Mouse (Mus musculus) hindbrain, embryonic 10.5 days (tissue): Measurements from ENCODE around the gene Plppr3. TPM values are rescaled to one million over a fixed set of nuclear protein-coding genes. Genes with fewer than 3 reads are reported as not detected.
A peak's percentile ranks its signal among the peaks of the same experiment; 100 is the strongest.

Experiments used
- DNase-seq: peaks from one replicate; pipeline ENCODE4 v3.0.0-alpha.2; 2017; ENCODE audit warnings: low spot score
- H3K27ac ChIP-seq: fragments of 300-500 bp; sonication (generic); 2 replicates; pipeline ENCODE4 v1.5.1; 2016; ENCODE audit warnings: mild to moderate bottlenecking, moderate library complexity
- H3K27me3 ChIP-seq: fragments of 300-500 bp; sonication (generic); 2 replicates; pipeline ENCODE4 v1.6.1; 2016; ENCODE audit warnings: mild to moderate bottlenecking; ENCODE audit not compliant: poor library complexity, insufficient read depth, severe bottlenecking
- H3K36me3 ChIP-seq: fragments of 300-500 bp; sonication (generic); 2 replicates; pipeline ENCODE4 v1.6.1; 2016; ENCODE audit warnings: mild to moderate bottlenecking, moderate library complexity
- H3K4me1 ChIP-seq: fragments of 300-500 bp; sonication (generic); replicated peaks from 2 replicates; pipeline ENCODE4 v1.6.1; 2016; ENCODE audit warnings: mild to moderate bottlenecking
- H3K4me3 ChIP-seq: fragments of 300-500 bp; sonication (generic); 2 replicates; pipeline ENCODE4 v1.5.1; 2016; ENCODE audit warnings: mild to moderate bottlenecking, moderate library complexity
- H3K9me3 ChIP-seq: fragments of 300-500 bp; sonication (generic); 2 replicates; pipeline ENCODE4 v1.6.1; 2016; ENCODE audit warnings: mild to moderate bottlenecking, moderate library complexity
- WGBS: fragments of 180-500 bp; shearing (Covaris S2); methylation state at CpG from one replicate; pipeline ENCODE4 v1.1.7; 2016; 5-methylcytosine and 5-hydroxymethylcytosine counted together
- polyA plus RNA-seq: library from polyadenylated mRNA; unstranded; fragments of >200 nt; fragmentation: Nextera tagmentation; extraction: Ambion mirVana; gene quantifications from 2 replicates; pipeline ENCODE4 v1.2.1, GENCODE M21; 2016

The Plppr3 gene
- polyA plus RNA-seq, 1 experiment from 2014 or later: 205 TPM

GRCm38 (mm10) chr10:79815671-79816494 lies 58.6 kb downstream of the Plppr3 start:
- Histone ChIP-seq H3K36me3 (peaks cover 92% of the 10 kb centered on the region), H3K27ac (no peak overlapping the region)
- 88% methylated on average over 12 of the region's 12 CpGs for WGBS

GRCm38 (mm10) chr10:79814271-79814842 lies 60.1 kb downstream of the Plppr3 start:
- no peak overlapping the region for H3K27ac ChIP-seq
- peaks cover 90% of the 10 kb centered on the region for H3K36me3 ChIP-seq

More at GRCm38 (mm10) chr10:79815671-79816494, 58.6 kb downstream of the Plppr3 start:
- no peaks in the 10 kb centered on the region for H3K9me3 ChIP-seq
- DNase-seq: no peak
- H3K4me1 ChIP-seq: peaks cover 21% of the 10 kb centered on the region
- H3K27me3 ChIP-seq: no peaks in the 10 kb centered on the region
- H3K4me3 ChIP-seq: no peak overlapping the region

GRCm38 (mm10) chr10:79811736-79812637 lies 62.4 kb downstream of the Plppr3 start:
- WGBS: 29% methylated on average over 15 of the region's 15 CpGs
- peaks cover 93% of the 10 kb centered on the region for H3K36me3 ChIP-seq
- peak overlapping the region; percentile 64; the same call in 1 of the 2 replicates for H3K27ac ChIP-seq
- 0 out of 2 replicates have a peak overlapping the region, but pooled peaks have one; percentile 0 for H3K4me3 ChIP-seq
- H3K4me1 ChIP-seq: peaks cover 17% of the 10 kb centered on the region
- H3K27me3 ChIP-seq: no peaks in the 10 kb centered on the region
- peak; percentile 87 for DNase-seq
- H3K9me3 ChIP-seq: no peaks in the 10 kb centered on the region

More at GRCm38 (mm10) chr10:79814271-79814842, 60.1 kb downstream of the Plppr3 start:
- Histone ChIP-seq H3K4me1 (peaks cover 15% of the 10 kb centered on the region), H3K9me3 (no peaks in the 10 kb centered on the region), H3K4me3 (no peak overlapping the region), H3K27me3 (no peaks in the 10 kb centered on the region)
- no peak for DNase-seq
- 89% methylated on average over 5 of the region's 5 CpGs for WGBS

Other genes with a start within 250 kb of the Plppr3 start
- gene Shc2, start 236.7 kb downstream of the Plppr3 start, polyA plus RNA-seq: 20.5 and 22.6 TPM in 2 replicates
- gene Odf3l2, start 228.9 kb downstream of the Plppr3 start, polyA plus RNA-seq: not detected in 2 replicates
- 1.4 and 1.5 TPM in 2 replicates for gene Madcam1, start 210.1 kb downstream of the Plppr3 start, polyA plus RNA-seq
- 66.0 and 76.6 TPM in 2 replicates for gene Tpgs1, start 205.3 kb downstream of the Plppr3 start, polyA plus RNA-seq
- gene Cdc34, start 192.4 kb downstream of the Plppr3 start, polyA plus RNA-seq: 243 and 244 TPM in 2 replicates
- gene Gzmm, start 185.6 kb downstream of the Plppr3 start, polyA plus RNA-seq: 0.75 and 1.2 TPM in 2 replicates
- 657 and 686 TPM in 2 replicates for gene Bsg, start 170.1 kb downstream of the Plppr3 start, polyA plus RNA-seq
- 0.08 and 0.11 TPM in 2 replicates for gene Hcn2, start 158.0 kb downstream of the Plppr3 start, polyA plus RNA-seq
- 47.3 and 51.6 TPM in 2 replicates for gene Polrmt, start 128.1 kb downstream of the Plppr3 start, polyA plus RNA-seq
- 0.12 and 0.55 TPM in 2 replicates for gene Fgf22, start 119.6 kb downstream of the Plppr3 start, polyA plus RNA-seq
- gene Rnf126, start 107.7 kb downstream of the Plppr3 start, polyA plus RNA-seq: 124 and 136 TPM in 2 replicates
- 1.7 and 1.8 TPM in 2 replicates for gene Fstl3, start 97.4 kb downstream of the Plppr3 start, polyA plus RNA-seq
- gene Prss57, start 83.7 kb downstream of the Plppr3 start, polyA plus RNA-seq: 0.10 TPM in 1 of 2 replicates, not detected in the other
- gene Palm, start 81.1 kb downstream of the Plppr3 start, polyA plus RNA-seq: 142 and 175 TPM in 2 replicates
- 1.0 and 2.4 TPM in 2 replicates for gene Misp, start 53.6 kb downstream of the Plppr3 start, polyA plus RNA-seq
- 288 and 338 TPM in 2 replicates for gene Ptbp1, start 20.2 kb downstream of the Plppr3 start, polyA plus RNA-seq
- gene Prtn3, start 158 bp downstream of the Plppr3 start, polyA plus RNA-seq: 10.0 and 15.1 TPM in 2 replicates
- gene Elane, start 11.6 kb upstream of the Plppr3 start, polyA plus RNA-seq: not detected in 2 replicates
- not detected in 2 replicates for gene Cfd, start 16.2 kb upstream of the Plppr3 start, polyA plus RNA-seq
- gene Med16, start 34.3 kb upstream of the Plppr3 start, polyA plus RNA-seq: 68.3 and 77.3 TPM in 2 replicates
- gene Gm26602, start 36.2 kb upstream of the Plppr3 start, polyA plus RNA-seq: 2.6 and 4.5 TPM in 2 replicates
- gene Kiss1r, start 42.3 kb upstream of the Plppr3 start, polyA plus RNA-seq: 0.72 and 0.80 TPM in 2 replicates
- 130 and 152 TPM in 2 replicates for gene R3hdm4, start 46.6 kb upstream of the Plppr3 start, polyA plus RNA-seq
- gene Arid3a, start 52.4 kb upstream of the Plppr3 start, polyA plus RNA-seq: 11.1 and 15.0 TPM in 2 replicates
- 128 and 140 TPM in 2 replicates for gene Wdr18, start 85.5 kb upstream of the Plppr3 start, polyA plus RNA-seq
- gene Grin3b, start 96.1 kb upstream of the Plppr3 start, polyA plus RNA-seq: 0.35 TPM in 2 replicates
- 11.8 and 13.1 TPM in 2 replicates for gene Tmem259, start 109.7 kb upstream of the Plppr3 start, polyA plus RNA-seq
- 201 and 223 TPM in 2 replicates for gene Cnn2, start 114.0 kb upstream of the Plppr3 start, polyA plus RNA-seq
- gene Abca7, start 121.9 kb upstream of the Plppr3 start, polyA plus RNA-seq: 4.4 and 6.0 TPM in 2 replicates
- gene Arhgap45, start 142.0 kb upstream of the Plppr3 start, polyA plus RNA-seq: 8.4 and 9.0 TPM in 2 replicates
- 261 and 268 TPM in 2 replicates for gene Polr2e, start 165.2 kb upstream of the Plppr3 start, polyA plus RNA-seq
- 681 and 705 TPM in 2 replicates for gene Gpx4, start 172.5 kb upstream of the Plppr3 start, polyA plus RNA-seq
- gene Sbno2, start 230.9 kb upstream of the Plppr3 start, polyA plus RNA-seq: 16.8 and 17.2 TPM in 2 replicates
- gene Stk11, start 241.2 kb upstream of the Plppr3 start, polyA plus RNA-seq: 18.5 and 21.1 TPM in 2 replicates